Mouse (Mus musculus): Measurements from ENCODE around the gene Ptpre. TPM values are rescaled to one million over a fixed set of nuclear protein-coding genes. Genes with fewer than 3 reads are reported as not detected.
A peak's percentile ranks its signal among the peaks of the same experiment; 100 is the strongest.
"Not testable (repeated sequence)": the region's sequence is repeated elsewhere in the genome, so short reads cannot be mapped to it uniquely, and the experiment has no call there.

The Ptpre gene
- polyA plus RNA-seq, 1 experiment from 2014 or later = 8.8 TPM

DNA sequence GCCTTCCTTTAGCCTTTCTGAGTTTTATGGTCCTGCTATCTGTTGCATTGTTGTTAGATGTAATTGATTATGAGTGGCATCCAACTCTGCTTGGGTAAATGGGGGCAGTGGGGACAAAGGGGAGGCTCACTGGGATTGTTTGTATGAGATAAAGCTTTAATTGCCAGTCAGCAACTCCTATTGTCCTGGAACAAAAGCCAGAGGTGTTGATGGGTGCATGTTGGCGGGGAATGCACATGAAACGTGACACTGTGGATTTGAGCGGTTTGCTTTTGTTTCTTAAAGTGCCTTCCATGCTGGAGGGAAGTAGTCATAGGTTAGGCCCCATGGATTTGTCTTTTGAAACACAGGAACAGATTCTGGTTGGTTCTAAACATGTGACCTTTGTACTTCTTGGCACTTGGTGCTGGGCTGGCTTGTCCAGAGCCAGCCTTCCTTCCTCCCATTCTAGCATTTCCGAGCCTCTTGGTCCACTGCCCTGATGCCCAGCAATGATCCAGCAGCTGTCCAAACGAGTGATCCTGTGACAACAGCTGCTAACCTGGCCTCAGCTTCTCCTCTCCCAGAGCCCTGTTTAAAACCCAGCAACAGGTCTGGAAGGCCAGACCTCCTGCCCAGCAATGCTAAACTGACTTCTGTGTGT is 65.7 kb downstream of the Ptpre start:
- ChIA-PET CTCF (interaction anchor here (2.0 kb wide), 1 partner anchor 65 kb away, joined by 6 read pairs; the partner anchor contains the start of gene Ptpre), POLR2A (interaction anchor here (0.7 kb wide), 1 partner anchor 1597 kb away, joined by 3 read pairs; no protein-coding TSS in a partner anchor)
- in situ Hi-C loops (cut with MboI; ENCODE audit: low pct_unique_long_range_greater_than_20kb) = no loop called here
- ATAC-seq (no peak), DNase-seq (ENCODE audit: low read depth, low spot score) (no peak)
- no peaks in the 10 kb centered on the region for H3K27me3 ChIP-seq
- TF ChIP-seq CTCF (IDR thresholded peaks at IDR 0.05) = no peak

- no peak for TF ChIP-seq CTCF (IDR thresholded peaks at IDR 0.05)
- POLR2A ChIA-PET = no interaction called here
- CTCF ChIA-PET = interaction anchor here (1.0 to 1.8 kb wide), 3 partner anchors 10 to 68 kb away, joined by 3 to 6 read pairs (median 3); partner anchors contain the start of gene Ptpre
- H3K27me3 ChIP-seq = no peaks in the 10 kb centered on the region
- peak; percentile 63 for ATAC-seq
- DNase-seq (ENCODE audit: low read depth, low spot score) = peak; percentile 49
- in situ Hi-C loops (cut with MboI; ENCODE audit: low pct_unique_long_range_greater_than_20kb) = no loop called here
Observed at GRCm38 (mm10) chr7:135605002-135605803, 67.9 kb downstream of the Ptpre start.

DNA sequence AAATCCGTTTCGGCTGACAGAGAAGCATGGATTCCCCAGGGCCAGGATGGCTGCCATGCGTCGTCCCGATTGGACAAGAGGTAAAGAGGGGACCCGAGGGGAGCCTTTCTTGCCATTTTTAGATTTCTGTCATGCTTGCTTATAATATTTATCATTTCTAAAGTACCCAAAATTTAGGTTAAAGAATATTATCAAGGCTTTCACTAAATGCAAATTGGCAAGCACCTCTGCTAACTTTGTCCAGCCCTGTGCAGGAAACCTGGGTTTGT is 68.5 kb downstream of the Ptpre start:
- in situ Hi-C loops (cut with MboI; ENCODE audit: low pct_unique_long_range_greater_than_20kb) = no loop called here
- TF ChIP-seq CTCF (IDR thresholded peaks at IDR 0.05) = no peak
- ChIA-PET POLR2A (no interaction called here), CTCF (interaction anchor here (0.9 to 1.8 kb wide), 4 partner anchors 9 to 68 kb away, joined by 3 to 6 read pairs (median 3); partner anchors contain the start of gene Ptpre)
- H3K27me3 ChIP-seq = no peaks in the 10 kb centered on the region
- no peak for DNase-seq (ENCODE audit: low read depth, low spot score)
- ATAC-seq = no peak

GRCm38 (mm10) chr7:135608208-135608607 is 70.9 kb downstream of the Ptpre start:
- ATAC-seq = no peak
- in situ Hi-C loops (cut with MboI; ENCODE audit: low pct_unique_long_range_greater_than_20kb) = no loop called here
- POLR2A ChIA-PET = no interaction called here
- CTCF ChIA-PET = interaction anchor here (1.0 kb wide), 1 partner anchor 16 kb away, joined by 3 read pairs; no protein-coding TSS in a partner anchor
- TF ChIP-seq CTCF (IDR thresholded peaks at IDR 0.05) = no peak
- no peaks in the 10 kb centered on the region for H3K27me3 ChIP-seq
- no peak for DNase-seq (ENCODE audit: low read depth, low spot score)

DNA sequence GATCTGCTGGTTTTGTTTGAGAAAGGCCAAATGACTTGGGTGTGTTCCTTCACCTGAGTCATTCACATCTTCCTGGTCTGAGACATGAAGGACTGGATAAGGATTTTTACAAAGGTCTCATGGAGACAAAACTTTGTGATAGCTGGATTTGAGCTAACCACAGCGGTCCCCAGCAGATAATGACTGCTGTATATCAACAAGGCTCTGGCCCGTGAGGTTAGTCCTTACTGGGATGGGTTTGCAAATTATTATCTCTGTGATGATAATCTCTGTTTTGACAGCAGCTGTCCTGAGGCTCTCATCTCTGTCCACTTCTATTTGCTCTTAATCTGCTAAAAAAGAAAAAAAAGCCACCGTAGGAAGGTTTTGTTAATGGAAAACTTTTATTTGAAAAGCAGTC is 71.7 kb downstream of the Ptpre start:
- ATAC-seq = no peak
- in situ Hi-C loops (cut with MboI; ENCODE audit: low pct_unique_long_range_greater_than_20kb) = no loop called here
- TF ChIP-seq CTCF (IDR thresholded peaks at IDR 0.05) = no peak
- DNase-seq (ENCODE audit: low read depth, low spot score) = no peak
- POLR2A ChIA-PET = interaction anchor here (0.5 kb wide), 1 partner anchor 53 kb away, joined by 7 read pairs; no protein-coding TSS in a partner anchor
- CTCF ChIA-PET = interaction anchor here (1.0 to 1.4 kb wide), 3 partner anchors 16 to 71 kb away, joined by 3 to 9 read pairs (median 4); partner anchors contain the start of gene Ptpre
- H3K27me3 ChIP-seq = no peaks in the 10 kb centered on the region

DNA sequence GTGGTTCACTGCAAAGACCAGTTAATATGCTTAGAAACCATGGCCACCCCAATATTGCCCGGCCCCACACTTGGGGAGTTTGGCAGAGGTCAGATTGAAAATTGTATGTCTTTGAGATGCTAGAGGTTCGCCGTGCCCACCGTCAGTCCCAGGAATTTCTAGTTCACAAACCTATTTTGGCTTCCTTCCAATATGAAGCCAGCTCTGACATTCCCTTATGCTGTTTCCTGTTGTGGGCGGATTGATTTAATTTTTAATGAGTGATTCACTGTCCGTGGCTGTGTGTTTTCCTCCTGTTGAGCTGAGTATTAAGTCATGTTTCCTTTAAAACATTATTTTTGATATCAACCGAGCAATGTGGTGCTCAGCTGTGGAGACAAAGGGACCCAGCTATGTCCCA is 72.4 kb downstream of the Ptpre start:
- in situ Hi-C loops (cut with MboI; ENCODE audit: low pct_unique_long_range_greater_than_20kb) = no loop called here

GRCm38 (mm10) chr7:135612276-135612675 is 75.0 kb downstream of the Ptpre start:
- DNase-seq (ENCODE audit: low read depth, low spot score) = no peak
- ATAC-seq = no peak
- in situ Hi-C loops (cut with MboI; ENCODE audit: low pct_unique_long_range_greater_than_20kb) = no loop called here
- H3K27me3 ChIP-seq = no peaks in the 10 kb centered on the region
- CTCF ChIA-PET = no interaction called here
- POLR2A ChIA-PET = no interaction called here
- no peak for TF ChIP-seq CTCF (IDR thresholded peaks at IDR 0.05)

More for the DNA sequence above, 72.4 kb downstream of the Ptpre start:
- DNase-seq (ENCODE audit: low read depth, low spot score) = peak; percentile 55
- ChIA-PET POLR2A (interaction anchor here (0.5 to 1.1 kb wide), 3 partner anchors 14 to 66 kb away, joined by 3 to 7 read pairs (median 3); no protein-coding TSS in a partner anchor), CTCF (interaction anchor here (1.1 to 1.4 kb wide), 4 partner anchors 14 to 71 kb away, joined by 4 to 9 read pairs (median 5); partner anchors contain the start of gene Ptpre)
- no peaks in the 10 kb centered on the region for H3K27me3 ChIP-seq
- ATAC-seq = peak; percentile 72
- no peak for TF ChIP-seq CTCF (IDR thresholded peaks at IDR 0.05)

DNA sequence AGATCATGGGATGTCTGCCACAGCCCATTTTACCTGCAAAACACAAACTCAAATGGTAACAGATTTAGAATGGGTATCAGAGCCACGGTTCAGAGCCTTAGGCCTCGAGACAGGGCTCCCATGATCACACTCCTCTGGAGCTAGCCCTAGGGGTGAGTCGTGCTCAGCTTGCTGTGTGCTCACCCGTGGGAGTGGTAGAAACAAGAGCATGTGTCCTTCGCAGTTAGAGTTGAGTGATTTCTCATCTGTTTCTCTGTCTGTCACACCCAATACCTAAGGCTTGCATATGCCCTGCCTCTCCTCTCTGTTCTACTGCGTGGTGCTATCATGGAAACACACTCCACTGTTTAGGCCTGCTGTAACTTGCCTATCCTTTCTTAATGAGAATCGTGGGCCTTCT is 75.5 kb downstream of the Ptpre start:
- ChIA-PET POLR2A (no interaction called here), CTCF (no interaction called here)
- ATAC-seq (peak; percentile 31), DNase-seq (ENCODE audit: low read depth, low spot score) (no peak)
- no peak for TF ChIP-seq CTCF (IDR thresholded peaks at IDR 0.05)
- in situ Hi-C loops (cut with MboI; ENCODE audit: low pct_unique_long_range_greater_than_20kb) = no loop called here
- H3K27me3 ChIP-seq = no peaks in the 10 kb centered on the region

GRCm38 (mm10) chr7:135613380-135613779 is 76.1 kb downstream of the Ptpre start:
- no peak for ATAC-seq
- in situ Hi-C loops (cut with MboI; ENCODE audit: low pct_unique_long_range_greater_than_20kb) = no loop called here
- H3K27me3 ChIP-seq = no peaks in the 10 kb centered on the region
- POLR2A ChIA-PET = no interaction called here
- no peak for DNase-seq (ENCODE audit: low read depth, low spot score)
- no peak for TF ChIP-seq CTCF (IDR thresholded peaks at IDR 0.05)
- CTCF ChIA-PET = no interaction called here

DNA sequence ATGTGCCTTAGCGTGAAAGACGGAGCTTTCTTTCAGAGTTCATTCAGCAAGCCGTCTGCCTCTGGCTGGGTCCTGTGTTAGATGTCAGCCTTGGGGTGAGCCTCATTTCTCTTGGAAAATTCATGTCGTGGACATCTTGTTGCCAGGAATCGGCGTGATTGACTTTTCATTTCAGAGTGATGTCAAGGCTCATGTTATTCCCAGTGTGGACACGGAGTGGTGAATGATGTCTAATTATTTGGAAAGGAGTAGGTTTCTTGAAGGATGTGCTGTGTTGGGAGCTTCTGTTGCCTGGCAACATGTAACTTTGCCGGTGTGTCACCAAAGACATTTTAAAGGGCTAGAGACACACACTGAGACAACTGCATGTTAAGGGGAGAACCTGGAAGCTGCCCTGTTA is 77.6 kb downstream of the Ptpre start:
- in situ Hi-C loops (cut with MboI; ENCODE audit: low pct_unique_long_range_greater_than_20kb) = no loop called here
- POLR2A ChIA-PET = no interaction called here
- ATAC-seq (no peak), DNase-seq (ENCODE audit: low read depth, low spot score) (no peak)
- TF ChIP-seq CTCF (IDR thresholded peaks at IDR 0.05) = no peak
- CTCF ChIA-PET = interaction anchor here (1.1 to 1.5 kb wide), 3 partner anchors 9 to 77 kb away, joined by 3 to 4 read pairs (median 3); partner anchors contain the start of gene Ptpre
- no peaks in the 10 kb centered on the region for H3K27me3 ChIP-seq

GRCm38 (mm10) chr7:135616479-135616878 is 79.2 kb downstream of the Ptpre start:
- ATAC-seq; in situ Hi-C loops (cut with MboI; ENCODE audit: low pct_unique_long_range_greater_than_20kb); DNase-seq (ENCODE audit: low read depth, low spot score): not testable (repeated sequence)

More at GRCm38 (mm10) chr7:135616479-135616878, 79.2 kb downstream of the Ptpre start:
- POLR2A ChIA-PET, H3K27me3 ChIP-seq: not testable (repeated sequence)
- CTCF ChIA-PET = interaction anchor here (0.6 to 1.4 kb wide), 5 partner anchors 8 to 79 kb away, joined by 3 to 4 read pairs (median 3); partner anchors contain the start of gene Ptpre

Data from Patski (cell line).